Mouse (Mus musculus) 3134 (cell line): Measurements from ENCODE around the gene Stum.

Experiments
- DNase-seq: peaks from one replicate; pipeline ENCODE4 v3.0.0-alpha.2; 2011; ENCODE audit warnings: low spot score; ENCODE audit not compliant: insufficient read length; ENCODE audit errors: extremely low read depth

The Stum gene

DNA sequence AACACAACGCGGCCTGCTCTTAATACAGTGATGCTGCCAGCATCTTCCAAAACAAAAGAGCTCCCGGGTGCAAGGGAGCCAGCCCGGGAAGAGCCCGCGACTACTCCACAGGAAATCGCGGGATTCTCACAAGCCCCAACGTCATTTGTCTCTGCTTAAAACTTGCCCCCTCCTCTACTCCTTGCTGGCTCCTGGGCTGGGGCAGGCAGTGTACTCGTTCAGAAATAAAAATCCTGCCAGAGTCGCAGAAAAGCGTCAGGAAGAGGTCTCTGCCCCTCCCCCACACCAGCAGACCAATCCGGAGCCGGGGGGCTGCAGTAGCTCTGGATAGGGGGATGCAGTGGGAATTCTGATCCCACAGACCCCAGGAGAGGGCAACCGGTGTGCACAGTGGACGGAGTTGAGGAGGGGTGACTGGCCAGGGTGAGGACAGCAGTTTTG is 50.2 kb downstream of the Stum start:
- no peak for DNase-seq

DNA sequence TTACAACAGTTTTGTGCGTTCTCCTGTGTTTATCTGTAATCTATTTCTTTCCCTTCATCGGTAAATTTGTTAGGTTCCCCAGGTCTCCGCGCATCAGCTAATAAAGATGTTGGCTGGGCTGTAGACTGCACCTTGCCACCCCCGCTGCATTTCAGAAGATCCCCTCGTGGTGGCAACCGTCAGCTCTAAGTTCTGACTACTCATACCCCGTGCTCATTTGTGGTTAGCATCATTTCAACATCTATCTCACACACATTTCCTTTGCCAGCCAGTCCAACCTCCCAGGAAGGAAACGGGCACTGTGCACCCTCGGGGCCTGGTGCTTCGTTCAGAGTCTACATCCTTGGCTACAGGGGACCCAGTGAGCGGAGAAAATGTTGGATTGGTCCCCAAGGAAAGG is 51.5 kb downstream of the Stum start:
- no peak for DNase-seq

GRCm38 (mm10) chr1:180429819-180430218 is 53.5 kb downstream of the Stum start:
- no peak for DNase-seq

GRCm38 (mm10) chr1:180428871-180429270 is 54.4 kb downstream of the Stum start:
- no peak for DNase-seq

GRCm38 (mm10) chr1:180428101-180428712 is 55.1 kb downstream of the Stum start:
- DNase-seq = no peak

DNA sequence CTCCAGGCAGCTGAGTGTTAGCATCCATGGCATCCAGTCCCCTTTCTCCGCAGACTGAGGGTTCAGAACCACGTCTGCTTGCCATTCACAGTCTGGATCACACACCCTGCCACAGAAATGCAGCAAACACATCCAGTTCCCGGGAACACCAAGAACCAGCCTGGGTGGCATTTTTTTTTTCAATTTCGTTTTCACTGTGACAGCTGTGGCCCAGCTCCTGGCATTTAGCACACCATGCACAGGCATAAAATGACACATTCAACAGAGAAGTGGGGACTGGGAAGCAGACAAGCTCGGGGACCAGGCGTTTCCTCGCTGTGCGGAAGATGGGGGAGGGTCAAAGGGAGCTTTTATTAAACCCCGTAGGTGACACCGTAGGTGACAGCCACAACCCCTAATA is 55.6 kb downstream of the Stum start:
- no peak for DNase-seq

- no peak for DNase-seq
Measured at GRCm38 (mm10) chr1:180426405-180426804, 56.9 kb downstream of the Stum start.

DNA sequence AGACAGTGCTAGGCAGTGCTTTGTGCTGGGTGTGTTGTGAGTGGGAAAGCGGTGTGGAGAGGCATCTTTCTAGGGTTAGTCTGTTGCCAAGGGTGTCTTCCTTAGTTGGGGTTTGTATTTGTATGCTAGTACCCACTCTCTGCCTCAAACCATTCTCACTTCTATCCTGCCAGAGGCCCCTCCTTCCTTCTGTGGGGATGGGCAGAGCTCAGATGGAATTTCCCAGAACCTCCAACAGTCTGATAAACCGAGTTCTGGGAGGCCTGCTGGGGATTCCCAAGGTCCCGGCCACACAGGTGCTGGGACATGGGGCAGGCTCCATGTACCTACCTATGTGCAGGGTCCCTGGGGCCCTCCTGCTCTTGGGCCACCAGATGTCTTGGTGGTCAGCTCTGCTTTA is 59.4 kb downstream of the Stum start:
- no peak for DNase-seq

DNA sequence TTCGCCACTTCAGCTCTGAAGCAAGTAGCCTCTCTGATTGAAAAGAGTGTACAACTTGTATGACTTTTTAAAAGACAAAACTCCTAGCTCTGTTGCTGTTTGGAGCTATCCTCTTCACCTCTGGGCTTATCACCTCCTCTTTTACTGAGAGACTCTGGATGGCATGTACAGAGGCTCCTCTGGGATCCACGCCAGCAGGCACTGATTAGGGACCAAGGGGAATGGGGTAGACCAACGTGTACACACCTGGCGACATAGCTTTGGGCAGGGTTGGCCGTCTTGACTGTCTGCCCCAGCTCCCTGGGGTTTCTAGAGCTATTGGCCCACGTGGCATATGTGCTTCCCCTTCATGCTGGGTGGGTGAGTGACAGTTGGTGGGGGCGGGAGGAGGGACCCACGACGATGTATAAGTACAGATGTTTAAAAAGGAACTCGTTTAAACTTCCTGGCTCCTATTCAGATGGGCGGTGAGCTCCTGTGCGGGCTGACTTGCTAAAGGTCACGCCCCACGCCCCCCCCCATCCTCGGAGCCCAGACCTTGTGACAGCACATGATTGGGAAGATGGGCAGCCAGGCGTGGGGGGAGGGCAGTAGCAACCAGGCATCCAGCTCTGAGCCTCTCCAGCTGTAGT is 60.2 kb downstream of the Stum start:
- no peak for DNase-seq

GRCm38 (mm10) chr1:180422076-180422828 is 61.1 kb downstream of the Stum start:
- DNase-seq = no peak

GRCm38 (mm10) chr1:180421165-180421909 is 62.0 kb downstream of the Stum start:
- DNase-seq = no peak

DNA sequence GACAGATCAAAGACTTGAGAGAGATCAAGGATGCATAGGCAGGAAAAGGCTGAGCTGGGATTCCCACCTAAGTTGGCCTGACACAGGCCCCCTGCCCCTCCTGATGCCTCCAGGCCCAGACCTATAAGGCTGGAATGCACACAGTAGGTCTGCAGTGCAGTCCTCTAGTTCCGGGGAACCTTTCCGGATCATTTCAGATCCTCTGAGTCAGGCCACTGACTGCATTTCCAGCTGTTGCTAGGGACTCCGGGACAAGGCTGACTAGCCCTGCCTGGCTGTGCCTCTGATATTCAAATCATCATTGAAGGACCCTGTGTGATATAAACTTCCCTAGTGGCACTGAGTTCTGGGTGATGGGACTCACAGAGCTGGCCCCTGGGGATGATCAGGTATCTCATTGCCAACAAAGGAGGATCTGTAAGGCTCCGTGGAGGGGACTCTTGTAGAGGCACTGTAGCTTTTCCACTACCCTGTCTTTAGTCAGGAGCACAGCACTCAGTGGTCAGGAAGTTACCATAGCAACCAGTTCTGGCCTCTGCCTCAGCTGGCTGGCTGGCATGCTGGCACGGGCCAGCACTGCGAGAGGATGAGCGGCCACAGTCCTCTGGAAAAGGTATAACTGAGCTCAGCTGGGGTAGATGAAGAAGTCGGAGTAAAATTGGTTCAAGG is 62.7 kb downstream of the Stum start:
- DNase-seq = peak; percentile 42

- no peak for DNase-seq
Measured at GRCm38 (mm10) chr1:180419059-180419458, 64.2 kb downstream of the Stum start.

DNA sequence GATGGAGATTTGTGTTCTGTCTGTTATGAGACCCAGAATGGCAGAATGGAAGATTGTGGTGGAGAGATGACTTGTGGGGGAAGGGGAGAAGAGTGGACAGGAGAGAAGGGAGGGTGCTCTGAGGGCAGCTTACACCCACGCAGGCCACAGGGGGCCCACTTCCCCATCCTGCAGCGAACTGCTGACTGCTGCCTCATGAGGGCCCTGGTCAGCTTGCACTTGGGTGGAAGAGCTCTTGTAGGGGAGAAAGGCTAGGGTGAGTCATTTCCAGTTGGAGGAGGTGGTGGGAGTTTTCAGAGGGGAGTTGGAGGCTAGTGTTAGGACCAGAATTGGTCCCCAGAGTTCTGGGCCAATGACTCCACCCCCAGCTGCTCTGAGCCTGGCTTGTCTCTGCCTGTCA is 66.2 kb downstream of the Stum start:
- no peak for DNase-seq

GRCm38 (mm10) chr1:180415836-180416235 is 67.5 kb downstream of the Stum start:
- no peak for DNase-seq

DNA sequence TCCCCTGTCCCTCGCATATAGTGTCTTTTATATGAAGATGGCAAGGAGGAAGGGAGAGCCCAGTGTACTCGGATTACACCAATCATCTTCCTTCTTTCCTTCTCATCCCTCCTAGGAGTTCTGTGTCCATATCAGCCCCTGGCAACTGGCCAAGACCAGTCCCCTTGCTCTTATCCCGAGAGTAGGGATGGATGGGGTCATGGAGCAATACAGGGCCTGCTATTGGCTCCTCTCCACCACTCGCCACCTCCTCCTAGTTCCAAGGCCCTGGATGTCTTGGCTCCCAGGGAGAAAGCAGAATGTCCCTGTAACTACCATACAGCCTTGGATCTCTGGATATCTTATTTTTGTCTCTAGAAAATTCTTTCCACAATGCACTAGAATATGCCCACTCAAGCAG is 68.2 kb downstream of the Stum start:
- DNase-seq = no peak

GRCm38 (mm10) chr1:180410306-180410705 is 73.0 kb downstream of the Stum start:
- no peak for DNase-seq

- no peak for DNase-seq
Measured at GRCm38 (mm10) chr1:180409771-180410170, 73.5 kb downstream of the Stum start.

- DNase-seq = no peak
Measured at GRCm38 (mm10) chr1:180408832-180409231, 74.5 kb downstream of the Stum start.
